Mouse (Mus musculus) embryonic fibroblast, embryonic 13.5 days (primary cell): ENCODE data around the gene Ctnna3.

Experiments
- CTCF ChIP-seq: IDR thresholded peaks from 2 replicates; pipeline ENCODE4 v1.5.1; 2011; ENCODE audit warnings: mild to moderate bottlenecking, control low read depth, low read length, moderate library complexity, borderline replicate concordance; ENCODE audit not compliant: insufficient read depth
- POLR2A ChIP-seq: IDR thresholded peaks from 2 replicates; pipeline ENCODE4 v1.6.1; 2011; ENCODE audit warnings: low read depth, mild to moderate bottlenecking, control low read depth, low read length, moderate library complexity

DNA sequence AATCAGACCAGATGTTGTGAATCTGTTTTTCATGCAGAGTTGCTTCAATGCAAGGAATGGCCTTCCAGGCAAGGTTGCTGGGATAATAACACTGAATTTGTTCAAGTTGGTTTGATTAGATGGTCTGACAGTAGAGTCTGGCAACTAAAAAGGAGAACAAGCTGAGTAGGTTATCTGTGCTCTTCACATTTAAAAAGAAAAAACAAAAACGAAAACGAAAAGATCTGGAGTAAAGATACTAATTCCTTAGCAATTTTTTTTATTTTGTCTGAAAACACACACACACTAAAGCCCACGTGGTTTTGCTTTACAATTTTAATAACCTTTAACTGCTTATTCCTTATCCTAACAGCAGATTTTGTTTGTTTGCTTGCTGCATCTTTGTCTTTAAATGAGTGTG is 1141.4 kb downstream of the Ctnna3 start:
- TF ChIP-seq CTCF, result no peak
- no peak for TF ChIP-seq POLR2A
